Comparison of ENCODE assay signal across 14 mouse cellular contexts in the genomic region with DNA sequence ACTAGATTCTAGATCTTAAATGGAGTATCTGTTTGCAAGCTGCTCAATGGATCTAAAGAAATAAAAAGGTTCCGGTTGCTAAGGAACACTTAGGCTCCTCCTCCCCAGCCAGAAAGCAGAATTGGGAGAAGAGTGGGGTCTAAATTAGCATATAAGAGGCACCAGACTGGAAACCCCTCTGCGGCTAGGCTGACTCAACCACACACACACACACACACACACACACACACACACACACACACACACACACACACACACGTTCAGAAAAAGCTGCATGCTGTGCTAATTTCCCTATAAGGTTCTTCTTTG.
A peak's percentile ranks its signal among the peaks of the same experiment; 100 is the strongest.
DNase-seq lines count a peak whose midpoint lies in the region; ATAC-seq and TF ChIP-seq lines count a peak whose summit lies in the region.
"Had no signal": no experiment of that assay in that cellular context is flagged by ENCODE, and none has a peak within 500 bp of the region (broad histone marks: within the 10 kb centered on the region; RNA-seq: fewer than 3 reads in every experiment).

No protein-coding gene starts in this region.

- WGBS in midbrain, embryonic 15.5 days = 27% methylated on average over 3 of the region's 3 CpGs

- H3K27ac ChIP-seq in midbrain, embryonic 15.5 days = no peak overlapping the region

- no peak overlapping the region for H3K4me2 ChIP-seq in midbrain, embryonic 15.5 days
- H3K4me2 ChIP-seq: liver, embryonic 11.5 days had no signal

- H3K4me3 ChIP-seq in midbrain, embryonic 15.5 days = no peak overlapping the region

- H3K9ac ChIP-seq in midbrain, embryonic 15.5 days = no peak overlapping the region

- DNase-seq in embryo, embryonic 10 days (ENCODE audit: low spot score) = peak; percentile 25
- DNase-seq in embryo, embryonic 9.5 days (ENCODE audit: extremely low spot score) = no peak
- DNase-seq in layer of hippocampus, postnatal 14 days (ENCODE audit: low spot score in 2 of 2) = peak; percentile 2 to 9
- DNase-seq in layer of hippocampus, postnatal 10 days (ENCODE audit: low spot score in 2 of 2) = no peak
- DNase-seq in brain, embryonic 14.5 days (ENCODE audit: low read depth) = peak; percentile 27
- no peak for DNase-seq in kidney, postnatal 14 days
- no peak for DNase-seq in layer of hippocampus, adult 9-10 months (ENCODE audit: low spot score)
- DNase-seq: cerebellum, adult 8-10 months; gastrocnemius, postnatal 36 days had no signal

- peaks cover 4% of the 10 kb centered on the region for H3K4me1 ChIP-seq in midbrain, embryonic 15.5 days

- no peaks in the 10 kb centered on the region for H3K27me3 ChIP-seq in midbrain, embryonic 15.5 days (replicated peaks)

- ATAC-seq in midbrain, embryonic 15.5 days (replicated peaks) = peak; percentile 66; the same call in 1 of the 2 replicates
- ATAC-seq: intestine, embryonic 16.5 days; lung, postnatal 0 days had no signal

- no peak for TF ChIP-seq POLR2A in brain, embryonic 14.5 days (IDR thresholded peaks at IDR 0.05; ENCODE audit: borderline replicate concordance, extremely low read depth, insufficient read depth, insufficient read length, poor library complexity, severe bottlenecking)

- no peaks in the 10 kb centered on the region for H3K9me3 ChIP-seq in midbrain, embryonic 15.5 days

- no peaks in the 10 kb centered on the region for H3K36me3 ChIP-seq in midbrain, embryonic 15.5 days (replicated peaks)
- H3K36me3 ChIP-seq: G1E had no signal

- TF ChIP-seq CTCF in brain, embryonic 14.5 days (IDR thresholded peaks at IDR 0.05; ENCODE audit: borderline replicate concordance, extremely low read depth, insufficient read depth, insufficient read length) = no peak

Comparison
In these comparisons a context has a peak if more than half of its experiments do, and no peak if none do; other contexts are left out.
1. DNase-seq: peak in embryo, embryonic 10 days (single experiment), layer of hippocampus, postnatal 14 days (2 of 2) and brain, embryonic 14.5 days (single experiment); none in embryo, embryonic 9.5 days (single experiment), layer of hippocampus, postnatal 10 days (0 of 2), kidney, postnatal 14 days (single experiment) and layer of hippocampus, adult 9-10 months (single experiment).